Mouse (Mus musculus) kidney, embryonic 15.5 days (tissue): ENCODE measurements around the gene BC030870. TPM values are rescaled to one million over a fixed set of nuclear protein-coding genes. Genes with fewer than 3 reads are reported as not detected.

Experiments used
- microRNA-seq: library from miRNA; unstranded; fragments of <30 nt; microRNA quantifications from one replicate; pipeline ENCODE4, GENCODE M21; 2016
- polyA plus RNA-seq: library from polyadenylated mRNA; unstranded; fragments of >200 nt; fragmentation: Nextera tagmentation; extraction: Ambion mirVana; gene quantifications from 2 replicates; pipeline ENCODE4 v1.2.1, GENCODE M21; 2015

Gene BC030870
- polyA plus RNA-seq, 1 experiment from 2014 or later, result 0.10 TPM

Small RNA genes within 50 kb of the gene (microRNA-seq; reads per million reads assigned to microRNA genes)
- not detected for gene Gm24333

Other genes with a start within 250 kb of the BC030870 start
- gene Tmem192, start 182.4 kb downstream of the BC030870 start, polyA plus RNA-seq, result 26.7 and 28.1 TPM in 2 replicates
- not detected in 2 replicates for gene Trim75, start 141.7 kb downstream of the BC030870 start, polyA plus RNA-seq
- 0.18 and 0.25 TPM in 2 replicates for gene Trim61, start 111.0 kb downstream of the BC030870 start, polyA plus RNA-seq
- gene Trim60, start 111.0 kb downstream of the BC030870 start, polyA plus RNA-seq, result 0.05 TPM in 1 of 2 replicates, not detected in the other
- 10.3 and 14.9 TPM in 2 replicates for gene Apela, start 92.2 kb downstream of the BC030870 start, polyA plus RNA-seq
- gene Gm10663, start 54.5 kb downstream of the BC030870 start, polyA plus RNA-seq, result not detected in 2 replicates